Mouse (Mus musculus) yolk sac, embryonic 10.5 days (tissue): ENCODE measurements at regions not wholly inside any gene's neighbourhood (a gene's known extent, or its start where the extent isn't known, plus 50 kb on each side); places are given as distances from the start of the nearest gene placed in this dataset.

Experiments used
- DNase-seq: peaks from one replicate; pipeline ENCODE4 v3.0.0-alpha.2; 2017; ENCODE audit warnings: low spot score

DNA sequence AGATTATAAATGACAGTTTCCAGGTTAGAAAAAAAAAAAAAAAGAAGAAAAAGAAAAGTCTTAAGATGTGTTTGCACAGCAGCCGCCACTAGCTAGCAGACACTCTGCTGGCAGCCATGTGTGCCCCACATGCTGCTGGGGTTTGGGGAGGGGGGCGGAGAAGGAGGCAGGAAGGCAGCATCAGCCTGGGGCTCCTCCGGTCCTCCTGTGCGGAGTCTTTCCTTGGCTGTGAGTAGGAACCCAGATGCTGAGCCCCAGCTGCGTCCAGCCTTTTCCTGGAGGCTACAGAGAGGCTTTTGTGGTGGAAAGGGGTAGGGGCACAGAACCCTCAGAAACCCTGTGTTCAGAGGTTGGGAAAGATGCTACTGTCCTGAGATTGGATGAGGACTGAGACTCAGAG, 169.0 kb downstream of the Gadd45g start:
- no peak for DNase-seq

DNA sequence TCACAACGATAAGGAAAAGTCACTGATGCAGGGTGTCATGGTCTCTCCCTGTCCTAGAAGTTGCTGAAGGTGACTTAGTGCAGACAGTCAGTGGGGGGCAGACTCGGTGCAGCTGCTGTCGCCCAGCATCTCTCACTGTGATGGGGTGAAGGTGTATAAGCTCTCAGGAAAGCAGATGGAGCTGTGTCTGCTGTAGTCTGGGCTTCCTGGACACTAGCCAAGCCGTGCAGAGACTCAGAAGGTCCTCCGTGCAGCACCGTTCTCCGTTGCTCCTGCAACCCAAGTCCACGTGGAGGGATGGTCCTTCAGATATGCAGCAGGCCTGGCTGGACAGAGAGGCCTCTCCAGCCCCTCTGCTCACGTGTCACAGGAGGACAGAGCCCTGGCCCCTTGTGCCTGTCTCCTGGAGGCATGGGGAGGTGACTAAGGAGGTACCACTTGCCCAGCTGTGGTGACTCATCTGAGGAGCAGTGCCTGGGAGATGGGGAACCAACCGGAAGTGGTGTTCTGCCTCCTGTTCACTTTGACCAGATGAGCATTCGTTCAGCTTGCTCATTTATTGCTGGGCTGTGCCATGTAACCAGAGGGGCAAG, 171.2 kb downstream of the Gadd45g start:
- DNase-seq, result no peak

DNA sequence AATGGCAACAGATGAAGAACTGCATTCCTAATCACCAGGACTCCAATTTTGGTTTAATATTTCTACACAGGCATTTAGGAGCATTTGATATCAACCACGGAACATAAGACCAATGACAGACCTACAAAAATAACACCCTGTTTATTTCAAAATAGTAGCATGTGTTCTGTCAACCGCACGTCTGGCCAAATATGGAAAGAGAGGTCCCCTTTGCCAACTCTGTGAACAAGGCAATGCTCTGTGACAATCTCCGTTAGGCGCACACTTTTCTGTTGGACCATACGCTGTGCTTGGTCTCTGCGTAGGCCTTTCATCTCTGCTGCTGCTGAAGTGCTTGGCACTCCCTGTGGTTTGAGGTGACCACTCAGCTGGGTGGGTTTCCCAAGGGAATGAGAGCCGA, 173.2 kb downstream of the Gadd45g start:
- no peak for DNase-seq

DNA sequence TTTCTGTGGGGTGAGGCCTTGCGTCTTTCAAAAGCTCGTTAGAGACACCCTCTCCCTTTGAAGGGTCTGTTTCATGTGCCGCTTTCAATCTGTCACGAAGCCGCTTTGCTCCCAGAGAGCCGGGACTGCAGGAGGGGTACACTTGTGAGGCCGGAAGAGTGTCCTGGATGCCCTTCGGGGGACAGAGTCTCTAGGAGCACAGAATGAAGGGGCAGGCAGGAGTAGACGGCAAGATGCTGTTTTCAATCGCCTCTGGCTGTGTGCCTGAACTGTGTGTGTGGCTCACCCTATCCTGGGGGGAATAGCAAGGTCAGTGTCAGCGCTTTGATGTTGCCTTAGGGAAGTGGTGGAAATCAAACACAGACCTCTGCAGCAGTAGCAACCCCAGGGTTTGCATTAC, 174.7 kb downstream of the Gadd45g start:
- no peak for DNase-seq

DNA sequence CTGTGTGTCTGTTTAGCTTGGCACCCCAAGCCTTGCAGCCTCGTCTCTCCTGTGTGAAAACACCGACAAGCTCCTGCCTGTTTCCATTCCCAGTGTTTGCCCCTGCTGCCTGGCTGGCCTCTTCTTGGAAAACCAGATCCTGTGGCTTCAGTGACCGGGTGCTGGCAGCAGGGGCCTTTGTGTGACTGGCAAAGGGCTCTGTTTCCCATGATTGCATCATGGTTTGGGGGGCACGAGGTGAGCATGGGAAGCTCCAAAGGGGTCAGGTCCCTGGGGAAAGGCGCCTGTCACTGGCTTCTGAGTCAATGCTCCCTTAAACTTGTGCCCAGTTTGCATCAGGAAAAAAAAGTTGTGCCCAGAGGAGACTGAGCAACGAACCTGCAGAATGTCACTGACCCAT, 175.3 kb downstream of the Gadd45g start:
- DNase-seq, result no peak

DNA sequence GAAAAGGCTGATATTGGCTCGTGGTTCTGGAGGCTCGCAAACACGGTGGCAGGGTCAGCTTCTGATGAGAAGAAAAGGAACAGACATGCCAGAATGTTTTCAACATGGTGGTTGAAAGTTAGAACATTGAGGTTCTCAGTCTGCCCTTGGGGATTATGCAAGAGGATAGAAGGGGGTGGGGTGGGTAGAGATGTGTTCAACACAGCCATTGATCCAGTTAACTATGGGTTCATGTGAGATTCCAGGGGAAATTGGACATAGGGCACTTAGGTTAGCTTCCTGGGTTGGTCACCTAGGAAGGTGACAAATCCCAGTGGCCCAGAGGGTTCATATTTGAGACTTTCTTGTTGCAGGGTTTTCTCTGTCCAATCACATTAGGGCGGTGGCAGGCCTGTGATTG, 176.1 kb downstream of the Gadd45g start:
- no peak for DNase-seq

DNA sequence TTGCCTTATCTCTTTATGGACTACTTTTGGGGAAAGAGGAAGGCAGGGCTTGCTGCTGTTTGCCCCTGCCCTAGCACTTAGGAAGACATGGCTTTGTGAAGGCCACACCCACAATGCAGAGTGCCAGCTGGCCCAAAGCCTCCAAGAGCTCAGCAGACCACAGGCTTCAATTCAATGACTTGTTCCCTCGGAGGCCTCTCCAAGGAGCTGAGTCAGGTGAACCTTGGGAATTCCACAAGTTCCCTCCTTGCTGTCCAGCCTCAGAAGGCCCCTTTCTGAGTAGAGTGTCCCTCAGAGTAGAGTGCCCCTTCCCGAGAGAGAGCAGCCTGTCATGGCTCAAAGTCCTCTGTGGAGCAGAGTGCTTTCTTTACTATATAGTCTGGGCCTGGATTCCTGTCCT, 177.9 kb downstream of the Gadd45g start:
- no peak for DNase-seq

DNA sequence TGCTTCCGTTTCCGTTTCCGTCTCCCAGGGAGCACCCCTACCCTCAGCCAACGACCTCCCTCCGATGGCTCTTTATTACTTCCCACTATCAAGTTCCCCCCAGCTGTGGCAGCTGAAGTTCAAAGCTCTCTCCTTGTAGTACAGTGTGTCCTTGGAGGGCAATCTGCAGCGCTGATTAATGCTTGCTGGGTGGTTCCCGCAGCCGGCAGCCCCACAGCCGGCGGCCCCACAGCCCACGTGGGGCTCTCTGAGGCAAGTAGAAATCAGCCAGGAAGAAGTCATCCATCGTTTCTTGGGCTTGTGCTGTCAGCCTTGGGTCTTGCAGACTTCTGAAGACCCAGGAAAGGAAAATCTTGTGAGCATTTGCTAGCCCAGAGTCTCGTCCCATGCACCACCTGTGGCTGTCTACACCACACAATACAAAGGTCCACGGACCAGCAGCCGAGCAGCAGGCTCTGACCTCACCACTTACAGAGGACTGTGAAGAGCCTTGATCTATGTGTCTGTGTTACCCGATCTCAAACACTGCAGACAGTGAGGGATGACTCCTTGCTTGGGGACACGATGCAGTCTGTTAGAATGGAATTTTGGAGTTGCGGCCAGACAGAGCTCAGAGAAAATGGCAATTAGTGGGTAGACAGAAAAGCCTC, 178.5 kb downstream of the Gadd45g start:
- no peak for DNase-seq

DNA sequence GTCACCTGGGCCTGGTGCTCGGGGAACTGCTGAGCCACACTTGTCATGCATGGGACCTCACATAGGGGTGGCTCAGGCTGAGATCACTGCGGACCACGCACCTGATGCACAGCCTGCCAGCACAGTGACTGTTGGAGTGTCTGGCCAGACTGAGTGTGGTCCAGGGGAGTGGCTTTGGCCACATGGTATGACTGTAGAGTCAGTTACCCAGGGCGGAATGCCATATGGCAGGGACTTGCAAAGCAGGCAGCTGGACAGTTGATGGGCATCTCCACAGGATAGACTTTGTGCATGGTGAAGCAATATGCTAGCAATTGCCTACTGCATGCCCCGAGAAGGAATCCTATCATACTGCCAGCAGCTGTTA, 179.0 kb downstream of the Gadd45g start:
- DNase-seq, result no peak

DNA sequence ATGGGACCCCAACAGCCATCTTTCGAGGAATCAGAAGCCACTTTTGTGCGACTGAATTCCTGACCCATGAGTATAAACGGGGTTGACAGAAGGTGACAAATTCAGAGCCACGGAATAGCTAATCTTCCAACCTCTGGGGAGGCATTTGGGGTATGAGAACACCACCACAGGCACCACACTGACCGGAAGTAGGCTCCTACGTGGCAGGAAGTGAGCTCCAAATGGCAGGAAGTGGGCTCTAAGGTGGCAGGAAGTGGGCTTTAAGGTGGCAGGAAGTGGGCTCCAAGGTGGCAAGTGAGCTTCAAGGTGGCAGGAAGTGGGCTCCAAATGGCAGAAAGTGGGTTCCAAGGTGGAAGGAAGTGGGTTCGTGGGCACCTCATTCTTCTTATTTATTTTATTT, 179.8 kb downstream of the Gadd45g start:
- no peak for DNase-seq

DNA sequence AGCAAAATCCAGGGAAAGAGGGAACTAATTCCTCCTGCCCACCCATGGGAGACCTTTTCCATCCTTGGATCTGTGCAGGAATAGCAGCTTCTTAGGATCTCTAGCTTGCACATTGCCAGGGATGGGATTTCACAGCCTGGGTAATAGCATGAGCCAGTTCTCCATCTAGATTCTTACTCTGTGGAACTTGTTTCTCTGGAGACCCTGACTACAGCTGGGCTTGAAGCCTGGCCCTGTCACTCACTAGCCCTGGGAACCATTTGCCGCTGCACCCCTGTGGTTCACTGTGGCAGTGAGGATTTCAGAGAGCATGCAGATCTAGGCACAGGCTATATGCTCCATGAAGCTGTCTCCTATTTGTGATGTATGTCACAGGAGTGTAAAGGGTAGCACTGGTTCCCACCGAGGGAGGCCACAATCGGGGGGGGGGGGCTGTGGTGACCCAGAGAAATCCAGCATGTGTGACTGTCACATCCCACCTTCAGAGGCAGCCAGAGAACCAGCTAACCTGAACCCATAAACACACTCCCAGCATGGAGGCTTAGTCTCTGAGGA, 183.5 kb downstream of the Gadd45g start:
- DNase-seq, result no peak

DNA sequence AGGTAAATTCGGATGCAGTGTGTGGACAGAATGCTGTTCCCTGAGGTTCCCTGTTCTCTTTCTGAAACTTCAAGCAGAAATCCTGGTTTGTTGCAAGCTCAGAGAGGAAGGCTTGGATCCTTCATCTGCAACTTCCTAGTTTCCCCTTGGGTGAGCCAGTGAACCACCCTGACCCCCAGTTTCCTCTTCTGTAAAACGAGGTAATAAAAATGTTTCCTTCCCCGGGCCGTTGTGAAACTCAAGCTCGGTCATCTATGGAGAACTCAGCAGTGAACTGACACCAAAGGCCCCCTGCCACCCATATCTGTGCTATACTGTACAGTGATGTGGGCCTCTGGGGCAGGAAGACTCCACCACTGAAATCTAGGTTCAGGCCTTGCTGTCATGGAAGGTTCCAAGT, 185.0 kb downstream of the Gadd45g start:
- DNase-seq, result no peak

DNA sequence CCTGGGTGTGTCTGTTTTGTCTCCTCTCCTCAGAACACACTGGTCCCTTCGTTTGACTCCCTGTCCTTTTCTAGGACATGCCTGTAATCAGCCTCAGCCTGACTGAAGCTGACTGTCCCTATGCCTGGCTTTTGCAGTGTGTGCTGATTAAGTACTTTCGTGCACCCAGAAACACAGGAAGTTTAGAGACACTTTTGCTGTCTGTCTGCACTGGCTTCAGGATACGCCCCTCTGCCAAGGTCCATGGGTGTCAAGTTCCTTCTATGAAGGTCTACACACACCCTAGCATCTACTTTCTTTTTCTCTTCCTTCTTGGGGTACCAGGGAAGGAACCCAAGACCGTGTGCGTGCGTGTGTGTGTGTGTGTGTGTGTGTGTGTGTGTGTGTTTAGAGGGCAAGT, 189.3 kb downstream of the Gadd45g start:
- no peak for DNase-seq

DNA sequence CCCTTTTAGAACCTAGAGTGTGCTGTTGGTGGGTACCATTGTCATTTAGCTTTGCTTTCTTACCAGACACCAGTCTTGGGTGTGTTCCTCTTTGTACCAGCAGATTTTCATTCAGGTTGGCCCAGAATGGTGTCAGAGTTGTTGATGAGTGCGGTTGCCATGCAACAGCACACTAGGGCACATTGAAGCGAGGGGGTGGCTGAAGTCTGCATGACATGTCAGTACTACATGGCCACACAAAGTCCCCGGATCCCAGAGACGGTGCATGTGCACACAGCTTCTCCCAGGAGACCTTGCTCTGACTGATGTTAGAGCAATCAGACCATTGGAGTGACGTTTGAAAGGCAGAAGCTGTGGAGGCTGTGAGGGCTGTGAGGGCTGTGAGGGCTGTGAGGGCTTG, 189.9 kb downstream of the Gadd45g start:
- no peak for DNase-seq

DNA sequence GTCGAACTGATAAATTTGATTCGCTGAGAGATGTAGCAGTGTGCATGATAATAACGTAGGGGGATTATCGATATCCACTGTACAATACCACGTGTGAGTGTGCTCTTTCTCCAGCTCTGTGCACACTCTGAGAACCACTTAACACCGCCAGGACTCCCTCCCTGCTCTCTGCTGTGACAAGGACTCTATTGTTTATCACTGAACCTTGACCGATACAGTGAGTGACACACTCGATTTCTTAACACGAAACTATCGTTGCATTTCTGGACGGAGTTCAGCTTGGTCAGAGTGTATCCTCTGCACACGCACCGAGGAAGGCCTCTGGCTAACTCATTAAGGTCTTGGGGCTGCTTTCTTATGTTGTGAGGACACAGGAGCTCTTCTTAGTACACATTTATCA, 190.7 kb downstream of the Gadd45g start:
- no peak for DNase-seq

DNA sequence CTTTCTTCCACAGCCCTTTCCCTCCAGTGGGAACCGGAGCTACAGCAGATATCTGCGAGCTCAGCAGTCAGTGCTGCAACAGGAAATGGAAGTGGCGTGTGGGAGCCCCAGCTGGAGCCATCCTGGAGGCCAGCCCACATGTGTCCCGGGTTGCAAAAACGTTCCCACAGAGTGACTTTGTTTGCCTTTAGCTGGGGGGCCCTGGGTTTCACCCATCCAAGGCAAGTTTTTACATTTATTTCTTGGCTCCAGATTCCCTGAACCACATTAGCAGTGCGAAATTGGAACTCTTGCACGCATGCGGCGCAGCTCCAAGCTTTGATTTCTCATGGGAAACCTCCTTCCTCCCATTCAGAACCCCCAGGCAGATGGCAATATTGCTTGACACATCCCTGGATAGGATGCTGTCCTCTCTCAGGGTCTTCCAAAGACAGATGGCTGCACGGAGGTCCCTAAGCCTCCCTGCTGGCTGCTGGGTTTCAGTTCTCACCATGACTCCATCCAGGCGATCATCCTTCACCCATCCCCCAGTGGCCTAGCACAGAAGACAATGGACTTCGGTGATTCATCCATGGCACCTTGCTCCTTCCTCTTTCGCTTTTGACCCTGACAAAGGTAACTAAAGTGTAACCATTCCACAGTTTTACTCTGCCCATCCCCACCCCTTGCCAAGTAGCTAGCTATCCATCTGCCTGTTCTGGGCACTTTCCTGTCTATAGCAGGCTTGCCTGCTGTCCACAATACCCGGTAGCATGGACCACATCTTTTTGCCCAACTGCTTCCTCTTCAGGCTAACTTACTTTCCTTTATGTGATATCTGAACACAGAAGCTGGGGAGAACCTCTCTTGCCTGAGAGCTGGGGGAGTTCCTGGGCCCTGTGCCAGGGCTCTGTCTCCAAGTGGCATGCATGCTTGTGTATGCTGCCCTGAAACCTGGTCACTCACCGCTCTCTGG, 195.3 kb downstream of the Gadd45g start:
- no peak for DNase-seq

DNA sequence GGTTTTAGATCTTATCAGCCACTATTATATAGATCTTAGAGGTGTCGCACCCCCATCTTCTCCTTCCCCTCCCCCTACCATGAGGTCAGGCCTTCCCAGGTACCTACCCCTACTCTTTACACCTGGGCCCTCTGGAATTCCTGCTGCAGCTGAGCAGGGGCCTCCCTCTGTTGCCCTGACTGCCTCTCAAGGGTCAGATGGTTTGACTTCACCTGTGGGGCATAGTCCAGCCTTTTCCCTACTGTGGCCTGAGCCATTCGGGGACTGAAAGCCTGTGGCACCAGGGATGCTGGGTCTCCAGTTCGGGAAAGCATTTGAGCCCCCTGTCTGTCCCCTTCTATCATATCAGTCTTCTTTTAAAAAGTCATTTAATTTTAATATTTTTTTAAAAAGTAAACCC, 196.4 kb downstream of the Gadd45g start:
- no peak for DNase-seq

DNA sequence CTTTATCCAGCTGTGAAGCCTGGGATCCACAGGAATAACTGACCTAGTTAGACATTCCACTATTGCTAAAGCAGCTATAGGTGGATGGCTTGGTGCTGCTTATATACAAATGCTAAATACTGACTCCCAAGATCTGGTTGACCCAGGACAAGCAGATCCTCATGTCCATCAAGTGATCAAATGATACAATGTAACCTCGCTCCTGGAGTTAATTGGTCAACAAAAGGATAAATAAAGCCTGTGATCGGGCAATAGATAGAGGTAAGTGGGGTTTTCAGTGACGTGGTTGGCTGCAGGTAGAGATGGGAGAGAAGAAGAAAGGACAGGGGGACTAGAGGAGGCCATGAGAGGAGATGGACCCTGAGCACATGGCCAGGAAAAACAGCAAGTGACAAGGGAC, 197.4 kb downstream of the Gadd45g start:
- no peak for DNase-seq

DNA sequence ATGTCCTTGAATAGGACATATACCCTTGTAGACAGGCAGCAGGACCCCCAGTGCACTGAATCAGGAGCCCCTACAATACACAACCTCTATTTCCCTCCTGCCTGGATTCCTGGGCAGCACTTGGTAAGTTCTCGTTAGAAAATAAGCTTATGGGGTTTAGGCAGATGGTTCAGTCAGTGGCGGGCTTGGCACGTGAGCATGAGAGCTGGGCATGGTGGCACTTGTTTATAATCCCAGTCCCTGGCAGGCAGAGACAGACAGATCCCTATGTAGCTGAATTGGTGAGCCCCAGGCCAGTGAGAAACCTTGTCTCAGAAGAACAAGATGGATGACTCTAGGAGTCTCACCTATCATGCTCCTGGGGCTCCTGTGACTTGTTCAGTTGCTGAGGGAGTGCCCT, 198.9 kb downstream of the Gadd45g start:
- DNase-seq, result no peak

DNA sequence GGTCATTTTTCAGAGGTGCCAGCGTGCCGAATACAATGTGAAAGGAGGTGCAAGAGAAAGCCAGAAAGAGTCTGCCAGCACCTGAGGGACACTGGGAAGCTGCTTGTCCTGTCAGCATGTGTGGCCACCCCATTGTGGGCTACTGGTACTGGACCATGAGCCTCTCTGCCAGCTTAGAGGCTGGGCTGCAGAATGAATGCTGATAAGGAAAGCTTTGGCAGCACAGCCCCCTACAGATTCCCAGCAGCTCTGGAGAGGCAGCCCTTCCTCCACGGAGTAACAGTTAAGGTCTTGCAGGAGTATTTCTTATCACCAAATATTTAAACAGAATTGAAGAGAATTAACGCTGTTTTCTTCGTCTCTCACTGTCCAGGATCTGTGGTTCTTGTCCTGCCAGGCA, 199.5 kb downstream of the Gadd45g start:
- peak; percentile 48 for DNase-seq

DNA sequence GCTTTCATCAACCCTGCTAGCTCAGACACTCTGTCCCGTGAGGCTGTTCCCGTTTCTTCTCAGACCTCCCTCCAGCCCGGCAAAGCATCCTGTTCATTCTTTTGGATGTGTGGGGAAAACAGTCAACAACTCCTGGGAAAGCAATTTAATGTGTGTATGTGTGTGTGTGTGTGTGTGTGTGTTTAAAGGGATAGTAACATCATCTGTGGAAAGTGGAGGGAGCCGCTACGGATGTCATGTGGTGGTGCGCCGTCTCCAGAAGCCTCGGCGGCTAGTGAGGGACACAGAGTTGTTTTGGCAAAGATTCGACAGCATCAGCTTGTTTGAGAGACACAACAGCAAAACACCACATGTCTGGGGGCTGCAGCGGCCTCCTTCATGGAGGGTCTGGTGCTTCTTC, 200.2 kb downstream of the Gadd45g start:
- no peak for DNase-seq

DNA sequence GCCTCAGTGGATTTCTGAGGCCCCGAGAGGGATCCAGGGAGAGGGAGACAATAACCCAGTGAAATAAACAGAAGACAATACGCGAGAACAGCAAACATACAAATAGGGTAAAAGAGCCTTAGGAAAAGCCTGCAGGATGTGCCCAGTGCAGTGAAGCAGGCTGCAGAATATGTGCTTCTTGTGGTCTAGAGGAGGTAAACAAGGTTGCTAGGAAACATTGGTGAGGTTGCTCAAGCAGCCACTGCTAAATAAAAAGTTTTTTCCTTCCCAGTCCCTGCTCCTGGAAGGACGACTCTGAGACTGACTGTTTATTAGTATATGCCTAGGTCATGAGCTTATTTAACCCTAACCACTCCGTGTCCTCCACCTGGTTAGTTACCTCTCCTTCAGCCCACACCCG, 201.5 kb downstream of the Gadd45g start:
- no peak for DNase-seq

DNA sequence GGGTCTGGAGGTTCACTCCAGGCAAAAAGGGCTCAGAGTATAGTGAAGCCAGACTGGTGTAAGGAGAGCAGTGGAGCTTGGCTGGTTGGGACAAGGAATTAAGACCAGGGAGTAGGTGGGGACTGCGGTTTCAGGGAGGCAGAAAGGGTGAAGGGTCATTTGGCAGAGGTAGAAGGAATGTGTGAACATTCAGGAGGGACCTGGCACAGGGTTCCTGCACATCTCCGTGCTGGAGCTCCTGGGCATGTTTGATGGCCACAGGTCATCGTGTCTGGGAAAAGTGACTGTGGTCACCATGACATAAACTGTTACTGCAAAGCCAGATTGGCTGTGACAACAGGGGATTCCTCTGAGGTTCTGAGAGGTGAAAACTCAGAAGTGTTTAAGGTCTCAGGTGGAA, 202.3 kb downstream of the Gadd45g start:
- DNase-seq, result no peak
